Mouse (Mus musculus) cerebellum, adult 2 months (tissue): ENCODE measurements around the gene Fam81a.

Experiments
- CTCF ChIP-seq: fragments of 200-500 bp; IDR thresholded peaks from 2 replicates; pipeline ENCODE4 v1.5.1; 2011; ENCODE audit warnings: low read depth, mild to moderate bottlenecking, control low read depth, low read length, moderate library complexity, borderline replicate concordance; ENCODE audit not compliant: insufficient read depth
- POLR2A ChIP-seq: fragments of 200-500 bp; IDR thresholded peaks from 2 replicates; pipeline ENCODE4 v1.6.1; 2011; ENCODE audit warnings: low read length, control low read depth, borderline replicate concordance; ENCODE audit not compliant: insufficient read depth

- TF ChIP-seq CTCF, result no peak
- no peak for TF ChIP-seq POLR2A
Measured at GRCm38 (mm10) chr9:70139331-70139885, 3.0 kb downstream of the Fam81a start.
